Mouse (Mus musculus) forebrain, embryonic 15.5 days (tissue): Measurements from ENCODE around the gene Hsh2d. TPM values are rescaled to one million over a fixed set of nuclear protein-coding genes. Genes with fewer than 3 reads are reported as not detected.

Experiments used
- ATAC-seq: fragments of 200-750 bp; cut with Nextera tagmentation; replicated peaks from 2 replicates; pipeline ENCODE4 v1.8.0; 2017; ENCODE audit warnings: mild to moderate bottlenecking, moderate TSS enrichment, moderate library complexity
- H3K27ac ChIP-seq: fragments of 300-500 bp; sonication (generic); replicated peaks from 2 replicates; pipeline ENCODE4 v1.5.1; 2015; ENCODE audit warnings: mild to moderate bottlenecking, inconsistent platforms
- H3K27me3 ChIP-seq: fragments of 300-500 bp; sonication (generic); 2 replicates; pipeline ENCODE4 v1.6.1; 2015; ENCODE audit warnings: inconsistent platforms
- H3K36me3 ChIP-seq: fragments of 300-500 bp; sonication (generic); 2 replicates; pipeline ENCODE4 v1.6.1; 2015; ENCODE audit warnings: mild to moderate bottlenecking, inconsistent platforms
- H3K4me1 ChIP-seq: fragments of 300-500 bp; sonication (generic); 2 replicates; pipeline ENCODE4 v1.6.1; 2015; ENCODE audit warnings: inconsistent platforms
- H3K4me2 ChIP-seq: fragments of 300-500 bp; sonication (generic); replicated peaks from 2 replicates; pipeline ENCODE4 v1.6.1; 2015; ENCODE audit warnings: mild to moderate bottlenecking, inconsistent platforms
- H3K4me3 ChIP-seq: fragments of 300-500 bp; sonication (generic); 2 replicates; pipeline ENCODE4 v1.5.1; 2015; ENCODE audit warnings: mild to moderate bottlenecking, inconsistent platforms
- H3K9ac ChIP-seq: fragments of 300-500 bp; sonication (generic); replicated peaks from 2 replicates; pipeline ENCODE4 v1.6.1; 2015; ENCODE audit warnings: mild to moderate bottlenecking, inconsistent platforms
- H3K9me3 ChIP-seq: fragments of 300-500 bp; sonication (generic); 2 replicates; pipeline ENCODE4 v1.6.1; 2016; ENCODE audit warnings: inconsistent platforms
- WGBS: fragments of 180-500 bp; shearing (Covaris S2); methylation state at CpG from one replicate; pipeline ENCODE4 v1.1.7; 2015; ENCODE audit warnings: mixed read lengths; 5-methylcytosine and 5-hydroxymethylcytosine counted together
- polyA plus RNA-seq: library from polyadenylated mRNA; unstranded; fragments of >200 nt; fragmentation: Nextera tagmentation; extraction: Ambion mirVana; gene quantifications from 2 replicates; pipeline ENCODE4 v1.2.1, GENCODE M21; 2015

Hsh2d gene
- polyA plus RNA-seq, result not detected in 2 replicates

GRCm38 (mm10) chr8:72189417-72190214, at the start of gene Hsh2d:
TSS of gene Hsh2d (plus strand) at chr8:72189638.
- H3K9me3 ChIP-seq, result no peaks in the 10 kb centered on the region
- no peak within 1 kb of the TSS for H3K27ac ChIP-seq
- no peak within 1 kb of the TSS for H3K9ac ChIP-seq
- ATAC-seq, result no peak
- no peaks in the 10 kb centered on the region for H3K4me1 ChIP-seq
- H3K4me2 ChIP-seq, result no peak within 1 kb of the TSS
- H3K36me3 ChIP-seq, result no peaks in the 10 kb centered on the region
- H3K27me3 ChIP-seq, result no peaks in the 10 kb centered on the region
- WGBS, result 71% methylated on average over 12 of the region's 12 CpGs
- no peak within 1 kb of the TSS for H3K4me3 ChIP-seq

GRCm38 (mm10) chr8:72143256-72143824, 46.1 kb upstream of the Hsh2d start:
- Histone ChIP-seq H3K9me3 (no peaks in the 10 kb centered on the region), H3K9ac (no peak overlapping the region), H3K36me3 (peaks cover 83% of the 10 kb centered on the region), H3K4me2 (no peak overlapping the region), H3K27me3 (no peaks in the 10 kb centered on the region), H3K4me1 (no peaks in the 10 kb centered on the region), H3K4me3 (no peak overlapping the region), H3K27ac (no peak overlapping the region)
- ATAC-seq, result no peak
- 97% methylated on average over 13 of the region's 13 CpGs for whole genome bisulfite sequencing

DNA sequence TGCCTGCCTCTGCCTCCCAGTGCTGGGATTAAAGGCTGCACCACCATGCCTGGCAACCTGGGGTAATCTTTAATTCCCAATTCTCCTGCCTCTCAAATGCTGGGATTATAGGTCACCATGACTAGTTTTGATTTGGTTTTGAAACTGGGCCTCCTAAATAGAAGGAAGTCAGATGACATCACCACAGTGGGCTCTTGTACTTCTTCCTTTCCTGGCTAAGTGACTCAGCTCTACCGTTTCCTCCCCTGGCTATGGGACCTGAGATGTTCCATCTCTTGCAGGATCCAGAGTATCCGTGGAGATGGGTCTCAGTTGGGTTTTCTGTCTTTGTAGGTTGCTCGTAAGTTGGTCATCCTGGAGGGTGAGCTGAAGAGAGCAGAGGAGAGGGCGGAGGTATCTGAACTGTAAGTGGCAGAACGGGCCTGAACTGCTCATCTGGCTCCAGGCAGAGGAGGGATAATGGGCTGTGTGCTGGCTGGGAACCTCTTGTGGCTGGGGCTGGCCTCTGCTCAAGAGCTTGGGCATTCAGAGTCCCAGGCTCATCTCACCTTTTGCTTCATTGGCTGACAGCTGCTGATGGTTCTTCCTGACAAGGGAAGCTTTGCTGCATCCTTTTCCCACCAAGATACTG, 45.0 kb upstream of the Hsh2d start:
- no peaks in the 10 kb centered on the region for H3K9me3 ChIP-seq
- peaks cover 84% of the 10 kb centered on the region for H3K36me3 ChIP-seq
- no peak for ATAC-seq
- no peaks in the 10 kb centered on the region for H3K27me3 ChIP-seq
- no peak overlapping the region for H3K9ac ChIP-seq
- no peak overlapping the region for H3K27ac ChIP-seq
- 89% methylated on average over 5 of the region's 5 CpGs for WGBS
- no peak overlapping the region for H3K4me2 ChIP-seq
- H3K4me3 ChIP-seq, result no peak overlapping the region
- H3K4me1 ChIP-seq, result no peaks in the 10 kb centered on the region

DNA sequence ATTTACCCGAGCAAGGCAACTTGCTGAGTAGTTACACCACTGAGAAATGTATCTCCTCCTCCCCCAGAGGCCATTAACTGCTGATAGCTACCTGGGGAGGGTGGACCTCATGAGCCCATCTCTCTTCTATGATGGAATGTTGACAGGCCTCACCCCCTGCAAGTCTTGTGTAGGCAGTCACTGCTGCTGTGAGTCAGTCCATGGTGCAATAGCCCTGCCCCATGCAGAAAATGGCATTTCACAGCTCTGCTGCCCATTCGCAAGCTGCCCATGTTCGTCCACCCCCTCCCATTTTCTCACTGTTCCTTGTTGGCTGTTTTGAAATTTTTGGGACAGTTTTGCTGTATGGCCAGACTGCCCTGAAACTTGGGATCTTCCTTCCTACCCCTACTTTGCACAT, 43.9 kb upstream of the Hsh2d start:
- no peak overlapping the region for H3K4me2 ChIP-seq
- H3K4me1 ChIP-seq, result no peaks in the 10 kb centered on the region
- H3K9ac ChIP-seq, result no peak overlapping the region
- H3K4me3 ChIP-seq, result no peak overlapping the region
- no peaks in the 10 kb centered on the region for H3K27me3 ChIP-seq
- no peaks in the 10 kb centered on the region for H3K9me3 ChIP-seq
- WGBS, result 88% methylated on average over 3 of the region's 3 CpGs
- ATAC-seq, result no peak
- peaks cover 84% of the 10 kb centered on the region for H3K36me3 ChIP-seq
- H3K27ac ChIP-seq, result no peak overlapping the region

GRCm38 (mm10) chr8:72146056-72146455, 43.4 kb upstream of the Hsh2d start:
- Histone ChIP-seq H3K27ac (no peak overlapping the region), H3K27me3 (no peaks in the 10 kb centered on the region), H3K4me1 (no peaks in the 10 kb centered on the region), H3K9me3 (no peaks in the 10 kb centered on the region), H3K36me3 (peaks cover 81% of the 10 kb centered on the region), H3K9ac (no peak overlapping the region), H3K4me3 (no peak overlapping the region), H3K4me2 (no peak overlapping the region)
- no peak for ATAC-seq
- WGBS, result 97% methylated on average over 1 of the region's 1 CpGs

GRCm38 (mm10) chr8:72146556-72146955, 42.9 kb upstream of the Hsh2d start:
- no peaks in the 10 kb centered on the region for H3K4me1 ChIP-seq
- no peak overlapping the region for H3K27ac ChIP-seq
- no peak for ATAC-seq
- no peak overlapping the region for H3K4me2 ChIP-seq
- no peaks in the 10 kb centered on the region for H3K27me3 ChIP-seq
- H3K4me3 ChIP-seq, result no peak overlapping the region
- peaks cover 81% of the 10 kb centered on the region for H3K36me3 ChIP-seq
- H3K9ac ChIP-seq, result no peak overlapping the region
- H3K9me3 ChIP-seq, result no peaks in the 10 kb centered on the region
- WGBS, result 95% methylated on average over 3 of the region's 3 CpGs

- H3K9ac ChIP-seq, result no peak overlapping the region
- peaks cover 81% of the 10 kb centered on the region for H3K36me3 ChIP-seq
- H3K27ac ChIP-seq, result no peak overlapping the region
- no peak overlapping the region for H3K4me2 ChIP-seq
- H3K4me1 ChIP-seq, result no peaks in the 10 kb centered on the region
- no peak for ATAC-seq
- H3K9me3 ChIP-seq, result no peaks in the 10 kb centered on the region
- 91% methylated on average over 2 of the region's 2 CpGs for WGBS
- H3K27me3 ChIP-seq, result no peaks in the 10 kb centered on the region
- H3K4me3 ChIP-seq, result no peak overlapping the region
Measured at GRCm38 (mm10) chr8:72147266-72147665, 42.2 kb upstream of the Hsh2d start.

DNA sequence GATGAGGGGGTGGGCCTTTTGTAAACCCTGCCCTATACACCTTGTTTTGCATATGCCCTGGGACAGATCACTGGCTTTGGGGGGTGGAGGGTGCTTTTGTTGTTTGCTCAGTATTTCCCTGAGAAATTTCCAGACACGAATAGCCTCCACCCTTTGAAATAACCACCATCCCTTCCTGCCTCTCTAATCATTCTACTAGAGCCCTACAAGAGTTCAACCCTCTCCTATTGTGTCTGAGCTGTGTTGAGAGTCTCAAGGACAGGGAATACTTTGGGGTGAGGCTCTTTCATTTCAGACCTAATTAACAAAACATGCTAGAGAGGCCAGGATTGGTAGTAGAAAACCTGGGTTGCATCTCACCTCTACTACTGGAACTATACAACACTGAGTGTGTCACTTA, 40.4 kb upstream of the Hsh2d start:
- Histone ChIP-seq H3K27ac (no peak overlapping the region), H3K4me3 (no peak overlapping the region), H3K4me1 (no peaks in the 10 kb centered on the region), H3K36me3 (peaks cover 72% of the 10 kb centered on the region), H3K4me2 (no peak overlapping the region), H3K9me3 (no peaks in the 10 kb centered on the region), H3K27me3 (no peaks in the 10 kb centered on the region), H3K9ac (no peak overlapping the region)
- no peak for ATAC-seq
- WGBS, result 85% methylated on average over 1 of the region's 1 CpGs

GRCm38 (mm10) chr8:72151418-72152078, 37.9 kb upstream of the Hsh2d start:
- no peaks in the 10 kb centered on the region for H3K4me1 ChIP-seq
- H3K4me3 ChIP-seq, result no peak overlapping the region
- H3K27ac ChIP-seq, result no peak overlapping the region
- H3K4me2 ChIP-seq, result no peak overlapping the region
- no peak overlapping the region for H3K9ac ChIP-seq
- peaks cover 54% of the 10 kb centered on the region for H3K36me3 ChIP-seq
- no peak for ATAC-seq
- WGBS, result 87% methylated on average over 3 of the region's 3 CpGs
- no peaks in the 10 kb centered on the region for H3K27me3 ChIP-seq
- H3K9me3 ChIP-seq, result no peaks in the 10 kb centered on the region

GRCm38 (mm10) chr8:72153382-72153781, 36.1 kb upstream of the Hsh2d start:
- no peak for ATAC-seq
- no peak overlapping the region for H3K27ac ChIP-seq
- no peaks in the 10 kb centered on the region for H3K9me3 ChIP-seq
- no peaks in the 10 kb centered on the region for H3K27me3 ChIP-seq
- no peaks in the 10 kb centered on the region for H3K4me1 ChIP-seq
- H3K36me3 ChIP-seq, result peaks cover 37% of the 10 kb centered on the region
- no peak overlapping the region for H3K4me3 ChIP-seq
- H3K4me2 ChIP-seq, result no peak overlapping the region
- no peak overlapping the region for H3K9ac ChIP-seq

DNA sequence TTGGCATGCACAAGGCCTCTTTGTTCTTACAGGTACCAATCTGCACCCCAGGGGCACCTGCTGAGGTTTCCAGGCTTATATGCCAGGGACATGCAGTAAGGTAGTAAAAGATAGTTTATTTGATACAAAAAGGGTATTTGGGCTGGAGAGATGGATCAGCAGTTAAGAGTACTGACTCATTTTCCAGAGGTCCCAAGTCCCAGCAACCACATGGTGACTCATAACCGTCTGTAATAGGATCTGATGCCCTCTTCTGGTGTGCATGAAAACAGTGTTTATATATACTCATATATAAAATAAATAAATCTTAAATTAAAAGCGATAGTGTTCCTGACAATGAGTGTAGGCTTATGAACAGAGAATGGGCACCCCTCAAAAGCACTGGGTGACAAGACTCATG, 31.3 kb upstream of the Hsh2d start:
- Histone ChIP-seq H3K4me1 (peaks cover 24% of the 10 kb centered on the region), H3K27ac (no peak overlapping the region), H3K36me3 (peaks cover 4% of the 10 kb centered on the region; the same call in 1 of the 2 replicates), H3K4me2 (no peak overlapping the region), H3K4me3 (no peak overlapping the region), H3K27me3 (no peaks in the 10 kb centered on the region), H3K9me3 (no peaks in the 10 kb centered on the region), H3K9ac (no peak overlapping the region)
- WGBS, result 86% methylated on average over 2 of the region's 2 CpGs
- no peak for ATAC-seq

GRCm38 (mm10) chr8:72158726-72159125, 30.7 kb upstream of the Hsh2d start:
- H3K27ac ChIP-seq, result no peak overlapping the region
- H3K9ac ChIP-seq, result no peak overlapping the region
- ATAC-seq, result no peak
- no peak overlapping the region for H3K4me2 ChIP-seq
- no peaks in the 10 kb centered on the region for H3K9me3 ChIP-seq
- H3K36me3 ChIP-seq, result no peaks in the 10 kb centered on the region
- 70% methylated on average over 3 of the region's 3 CpGs for WGBS
- H3K4me1 ChIP-seq, result peaks cover 24% of the 10 kb centered on the region
- no peak overlapping the region for H3K4me3 ChIP-seq
- no peaks in the 10 kb centered on the region for H3K27me3 ChIP-seq
